Mouse (Mus musculus): Measurements from ENCODE around the gene Ropn1l. TPM values are rescaled to one million over a fixed set of nuclear protein-coding genes. Genes with fewer than 3 reads are reported as not detected.
A peak's percentile ranks its signal among the peaks of the same experiment; 100 is the strongest.

Ropn1l gene
- total RNA-seq (2021) (1 to 10 TPM; 1.8 to 4.2 TPM), polyA plus RNA-seq (2012; rRNA removed) (10.2 and 11.3 TPM in 2 replicates)
- long read RNA-seq, partial matches to known transcripts = 0 of 2 reads
- long read RNA-seq, other reads (novel, unspliced or antisense) = 0 of 2 reads

GRCm38 (mm10) chr15:31453098-31453916 lies at the start of gene Ropn1l:
TSS of gene Ropn1l (minus strand) at chr15:31453737.
- peak; percentile 98 for DNase-seq

GRCm38 (mm10) chr15:31502996-31503395 lies 49.5 kb upstream of the Ropn1l start:
- no peak for DNase-seq

- DNase-seq = no peak
Observed at GRCm38 (mm10) chr15:31502313-31502712, 48.8 kb upstream of the Ropn1l start.

DNA sequence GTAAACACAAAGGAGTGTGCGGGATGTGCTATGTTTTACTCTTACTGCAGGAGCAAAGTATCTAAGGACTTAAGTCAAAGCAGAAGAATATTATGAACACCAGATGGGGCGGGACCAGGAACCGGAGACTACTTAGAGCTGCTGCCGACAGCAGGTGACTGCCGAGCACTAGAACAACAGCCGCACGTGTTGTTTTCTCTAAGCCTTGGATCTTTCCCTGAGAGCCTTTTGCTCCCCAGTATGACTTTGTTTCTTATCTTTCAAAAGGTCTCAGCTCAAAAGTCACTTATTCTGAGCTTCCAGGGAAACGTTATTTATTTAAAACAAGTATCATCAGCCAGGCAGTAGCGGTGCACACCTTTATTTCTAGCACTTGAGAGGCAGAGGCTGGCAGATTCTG lies 41.3 kb upstream of the Ropn1l start:
- no peak for DNase-seq

GRCm38 (mm10) chr15:31494310-31494709 lies 40.8 kb upstream of the Ropn1l start:
- no peak for DNase-seq

- no peak for DNase-seq
Observed at GRCm38 (mm10) chr15:31487407-31487806, 33.9 kb upstream of the Ropn1l start.

DNA sequence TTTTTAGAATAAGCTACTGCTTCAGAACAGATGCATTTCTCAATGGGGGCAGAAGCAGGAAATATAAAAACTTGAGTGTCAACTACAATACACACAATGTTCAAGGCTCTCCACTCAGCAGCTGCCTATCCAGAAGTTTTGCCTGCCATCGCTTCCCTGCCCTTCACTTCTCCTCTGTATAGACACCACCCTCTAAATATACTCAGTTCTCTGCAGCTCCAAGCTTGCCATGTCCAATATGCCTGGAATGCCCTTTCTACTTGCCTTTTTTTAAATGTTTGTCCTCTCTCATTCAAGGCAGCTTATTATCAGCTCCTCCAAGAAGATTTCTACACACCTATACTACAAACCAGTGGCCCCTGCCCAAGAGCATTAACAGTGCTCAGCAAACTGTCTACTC lies 23.1 kb upstream of the Ropn1l start:
- no peak for DNase-seq

GRCm38 (mm10) chr15:31472645-31473574 lies 19.4 kb upstream of the Ropn1l start:
- no peak for DNase-seq

DNA sequence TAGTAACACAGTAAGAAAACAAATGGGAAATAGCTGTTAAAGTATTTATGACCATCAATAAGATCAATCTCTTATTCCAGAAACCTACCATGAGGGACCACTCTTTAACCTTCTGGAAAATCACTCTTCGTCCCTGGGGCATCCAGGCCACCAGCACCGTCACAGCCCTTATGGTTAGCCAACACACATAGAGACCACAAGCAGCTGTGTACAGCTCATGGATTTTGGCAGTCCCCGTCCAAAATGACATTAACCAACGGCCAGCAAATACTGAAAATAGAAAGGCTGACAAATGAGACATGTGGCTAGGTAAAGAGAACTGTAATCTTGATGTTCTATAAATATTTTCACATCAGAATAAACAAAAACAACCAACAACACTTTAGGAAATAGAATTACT lies 18.0 kb upstream of the Ropn1l start:
- DNase-seq = no peak

GRCm38 (mm10) chr15:31469497-31469896 lies 16.0 kb upstream of the Ropn1l start:
- no peak for DNase-seq

DNA sequence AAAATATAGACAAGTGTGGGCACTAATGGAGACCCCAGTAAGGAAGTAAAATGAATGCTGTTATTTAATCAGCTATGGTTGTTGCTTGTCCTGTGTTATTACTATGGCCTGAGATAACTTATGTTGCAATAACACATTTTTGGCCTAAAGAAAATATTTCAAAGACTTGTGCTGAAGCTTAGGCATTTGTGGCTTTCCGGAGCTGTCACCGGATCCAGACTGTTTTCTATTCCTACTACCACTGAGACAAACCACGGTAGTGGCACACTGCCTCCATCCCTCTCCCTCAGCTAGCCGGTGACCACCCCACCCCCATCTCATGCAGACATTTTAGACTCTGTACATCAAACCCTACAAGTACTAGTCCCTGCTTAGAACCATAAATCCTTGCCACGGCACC lies 15.3 kb upstream of the Ropn1l start:
- DNase-seq = no peak

GRCm38 (mm10) chr15:31466749-31467148 lies 13.2 kb upstream of the Ropn1l start:
- no peak for DNase-seq

DNA sequence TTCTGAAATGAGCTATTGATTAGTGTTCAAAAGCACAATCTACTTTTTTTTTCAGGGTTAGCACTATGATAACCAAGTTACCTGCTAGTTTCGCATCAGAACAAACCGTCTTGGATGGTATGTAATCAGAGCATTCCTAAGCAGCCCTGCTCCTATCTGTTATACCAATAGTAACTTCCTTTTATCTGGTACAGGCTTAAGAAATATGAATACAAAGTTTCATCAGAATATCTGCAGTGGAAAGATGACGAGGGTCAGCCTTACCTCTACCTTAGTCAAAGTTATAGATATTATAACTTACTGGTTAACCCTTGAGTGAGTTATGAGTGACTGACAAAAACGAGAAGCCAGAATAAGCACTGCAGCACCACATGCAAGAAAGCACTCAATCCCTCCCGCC lies 12.8 kb upstream of the Ropn1l start:
- no peak for DNase-seq

DNA sequence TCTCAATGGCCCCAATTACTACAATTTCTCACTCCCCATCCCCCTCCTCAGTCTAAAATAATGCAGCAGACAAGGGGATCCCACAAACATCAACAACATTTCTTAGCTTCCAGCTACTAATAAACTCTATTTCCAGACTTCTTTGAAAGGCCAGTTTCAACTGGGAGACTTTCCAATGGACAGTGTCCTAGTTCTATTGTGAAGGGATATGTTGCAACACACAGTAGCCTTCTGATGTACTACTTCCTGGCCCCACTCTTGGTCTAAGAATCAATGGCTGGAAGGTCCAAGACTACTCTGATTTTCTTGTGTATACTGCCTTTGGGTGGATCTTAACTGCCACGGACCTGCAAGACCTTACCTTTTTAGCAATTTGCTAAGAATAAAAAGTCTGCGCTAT lies 12.3 kb upstream of the Ropn1l start:
- no peak for DNase-seq

- DNase-seq = no peak
Observed at GRCm38 (mm10) chr15:31460571-31460970, 7.0 kb upstream of the Ropn1l start.

DNA sequence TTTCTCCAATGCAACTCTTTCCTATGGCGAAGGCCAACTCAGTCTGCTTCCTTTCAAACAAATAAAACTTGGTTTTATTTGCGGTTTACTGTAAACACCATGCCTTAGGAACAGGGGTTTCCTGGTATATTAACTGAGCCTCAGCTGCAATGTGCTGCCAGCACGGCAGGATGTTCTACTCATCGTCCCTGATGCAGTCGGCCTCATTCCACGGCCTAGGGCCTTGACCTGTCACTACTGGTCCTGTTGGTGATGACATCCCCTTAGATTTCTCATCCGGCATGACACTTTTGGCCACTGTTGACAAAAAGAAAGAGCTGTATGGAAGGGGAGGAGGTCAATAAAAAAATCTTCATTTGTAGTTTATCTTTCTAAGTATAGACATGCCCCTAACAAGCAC lies 4.5 kb upstream of the Ropn1l start:
- peak; percentile 85 for DNase-seq

- DNase-seq = no peak
Observed at GRCm38 (mm10) chr15:31456381-31456780, 2.8 kb upstream of the Ropn1l start.

GRCm38 (mm10) chr15:31454861-31455295 lies 1.3 kb upstream of the Ropn1l start:
- DNase-seq = no peak

GRCm38 (mm10) chr15:31454096-31454860 lies 741 bp upstream of the Ropn1l start:
- DNase-seq = no peak

DNA sequence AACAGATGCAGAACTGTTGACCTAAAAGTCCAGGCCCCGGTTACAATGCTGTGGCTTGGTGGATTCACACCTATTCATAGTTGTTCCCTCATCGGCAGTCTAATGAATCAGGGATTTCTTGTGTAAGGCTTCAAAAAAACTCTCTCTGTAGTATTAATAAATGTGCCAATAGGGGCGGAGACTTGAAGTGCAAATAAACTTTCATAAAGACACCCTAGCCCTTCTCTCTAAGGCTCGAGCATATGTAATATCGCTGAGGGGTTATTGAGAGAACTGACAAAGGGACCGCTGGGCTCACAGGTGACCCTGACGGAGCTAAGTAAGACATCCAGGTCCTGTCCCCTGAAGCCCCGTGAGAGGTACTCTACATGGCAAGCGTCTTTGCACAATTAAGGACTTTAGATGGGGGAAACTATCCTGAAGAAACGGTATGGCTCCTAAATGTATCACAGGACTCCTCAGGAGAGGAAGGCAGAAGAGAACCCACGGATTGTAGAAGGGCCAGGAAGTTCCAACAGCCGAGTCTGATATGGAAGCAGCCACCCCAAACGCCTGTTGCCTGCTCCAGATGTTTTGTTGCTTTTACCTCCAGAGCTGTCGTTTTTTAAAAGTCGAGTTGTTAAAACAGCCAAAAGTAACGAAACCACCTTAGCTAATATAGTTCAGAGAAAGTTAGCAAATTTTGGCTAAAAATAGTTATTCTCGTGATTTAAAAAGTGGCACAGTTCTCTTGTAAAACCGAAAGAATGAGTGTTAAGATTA lies 1.0 kb downstream of the Ropn1l start:
- no peak for DNase-seq

DNA sequence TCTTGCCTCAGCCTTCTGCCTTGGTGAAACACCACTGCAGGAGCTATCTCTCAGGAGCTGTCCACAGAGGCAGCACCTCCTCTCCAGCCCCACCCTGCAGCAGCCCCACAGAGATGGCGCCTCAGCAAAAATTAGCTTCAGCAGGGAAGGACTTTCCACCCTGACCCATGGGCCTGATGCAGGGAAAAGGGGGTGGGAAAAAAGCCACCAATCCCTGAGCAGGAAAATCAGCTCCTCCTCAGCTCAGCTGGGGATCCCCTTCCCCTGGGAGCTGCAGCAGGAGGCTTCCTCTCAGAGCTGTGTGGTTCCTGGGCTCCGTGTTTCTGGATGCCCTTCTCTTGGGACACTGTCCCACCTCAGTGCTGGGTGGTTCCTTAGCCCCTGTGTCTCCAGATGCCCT lies 3.8 kb downstream of the Ropn1l start:
- DNase-seq = no peak
